Mouse (Mus musculus) CH12.LX (cell line): ENCODE measurements around the gene Esr2. TPM values are rescaled to one million over a fixed set of nuclear protein-coding genes. Genes with fewer than 3 reads are reported as not detected.
A peak's percentile ranks its signal among the peaks of the same experiment; 100 is the strongest.
"Not testable (repeated sequence)": the region's sequence is repeated elsewhere in the genome, so short reads cannot be mapped to it uniquely, and the experiment has no call there.

ENCODE experiments used
- DNase-seq: peaks from one replicate; pipeline ENCODE4 v3.0.0-alpha.2; 2013; ENCODE audit errors: extremely low read depth
- H3K27ac ChIP-seq: 2 replicates; pipeline ENCODE4 v1.5.1; 2012; ENCODE audit warnings: low read depth, mild to moderate bottlenecking, control low read depth, moderate library complexity; ENCODE audit not compliant: insufficient read depth
- H3K27me3 ChIP-seq: replicated peaks from 2 replicates; pipeline ENCODE3; 2012; ENCODE audit warnings: inconsistent platforms
- H3K36me3 ChIP-seq, 2 experiments: replicated peaks in 1 of 2; 2 replicates each; pipeline versions ENCODE3 to v1.6.1; 2012; ENCODE audit warnings: inconsistent platforms in 1 of 2, low read length in 1 of 2, mild to moderate bottlenecking in 1 of 2, mixed read lengths in 1 of 2, moderate library complexity in 1 of 2; ENCODE audit not compliant: control insufficient read depth in 1 of 2, insufficient read depth in 1 of 2
- H3K4me1 ChIP-seq, 2 experiments: 2 replicates each; pipeline ENCODE4 v1.6.1; 2012; ENCODE audit warnings: inconsistent platforms in 1 of 2, moderate library complexity in 1 of 2; ENCODE audit not compliant: insufficient read depth in 2 of 2, control insufficient read depth in 1 of 2
- H3K4me2 ChIP-seq: 2 replicates; pipeline ENCODE4 v1.6.1; 2012; ENCODE audit warnings: low read depth, mild to moderate bottlenecking, control low read depth; ENCODE audit not compliant: poor library complexity, insufficient read depth, severe bottlenecking
- H3K4me3 ChIP-seq, 3 experiments: fragments of 150-350 bp in 1 of 3; sonication (generic) in 1 of 3; replicated peaks in 1 of 3; 2 replicates each; pipeline versions ENCODE3 to v1.5.1; 2011 to 2012; ENCODE audit warnings: low read depth in 2 of 3, low read length in 2 of 3, mild to moderate bottlenecking in 2 of 3, moderate library complexity in 2 of 3, control low read depth in 1 of 3, improper control_type of control experiment in 1 of 3, inconsistent platforms in 1 of 3, mixed read lengths in 1 of 3; ENCODE audit not compliant: poor library complexity in 1 of 3
- H3K79me2 ChIP-seq: replicated peaks from 2 replicates; pipeline ENCODE4 v1.6.1; 2012; ENCODE audit warnings: mild to moderate bottlenecking, moderate library complexity; ENCODE audit not compliant: control insufficient read depth, poor library complexity, insufficient read depth, severe bottlenecking; ENCODE audit errors: extremely low read depth
- H3K9ac ChIP-seq: 2 replicates; pipeline ENCODE4 v1.6.1; 2012; ENCODE audit warnings: low read depth, mild to moderate bottlenecking, control low read depth, moderate library complexity; ENCODE audit not compliant: insufficient read depth
- H3K9me3 ChIP-seq: replicated peaks from 2 replicates; pipeline ENCODE3; 2012; ENCODE audit warnings: low read length, inconsistent platforms, mixed read lengths
- BHLHE40 ChIP-seq: IDR thresholded peaks from 2 replicates; pipeline ENCODE4 v1.6.1; 2011; ENCODE audit warnings: mild to moderate bottlenecking, low read depth, low read length, improper control_type of control experiment
- CHD2 ChIP-seq: IDR thresholded peaks from 2 replicates; pipeline ENCODE4 v1.6.1; 2011; ENCODE audit warnings: low read length, improper control_type of control experiment
- CTCF ChIP-seq, 2 experiments: IDR thresholded peaks in 1 of 2; conservative IDR thresholded peaks in 1 of 2; 2 replicates each; pipeline ENCODE4 v1.5.1; 2011 to 2012; ENCODE audit warnings: low read depth in 2 of 2, low read length in 2 of 2, improper control_type of control experiment in 1 of 2, inconsistent platforms in 1 of 2, mild to moderate bottlenecking in 1 of 2, moderate library complexity in 1 of 2
- E2F4 ChIP-seq: IDR thresholded peaks from 2 replicates; pipeline ENCODE4 v1.6.1; 2011; ENCODE audit warnings: low read depth, low read length, improper control_type of control experiment; ENCODE audit not compliant: insufficient replicate concordance
- ELF1 ChIP-seq: IDR thresholded peaks from 2 replicates; pipeline ENCODE4 v1.6.1; 2014; ENCODE audit warnings: low read depth, mild to moderate bottlenecking, inconsistent platforms, low read length, improper control_type of control experiment
- EP300 ChIP-seq: IDR thresholded peaks from 2 replicates; pipeline ENCODE4 v1.6.1; 2011; ENCODE audit warnings: low read length, improper control_type of control experiment
- GABPA ChIP-seq: IDR thresholded peaks from 2 replicates; pipeline ENCODE4 v1.6.1; 2012; ENCODE audit warnings: low read depth, low read length, improper control_type of control experiment, inconsistent platforms; ENCODE audit not compliant: insufficient replicate concordance
- HCFC1 ChIP-seq: IDR thresholded peaks from 2 replicates; pipeline ENCODE4 v1.6.1; 2012; ENCODE audit warnings: low read depth, mild to moderate bottlenecking, inconsistent platforms, low read length, improper control_type of control experiment
- IRF4 ChIP-seq: IDR thresholded peaks from 2 replicates; pipeline ENCODE4 v1.6.1; 2014; ENCODE audit warnings: low read depth, mild to moderate bottlenecking, inconsistent platforms, low read length, improper control_type of control experiment
- JUN ChIP-seq: IDR thresholded peaks from 2 replicates; pipeline ENCODE4 v1.6.1; 2011; ENCODE audit warnings: low read depth, mild to moderate bottlenecking, low read length, improper control_type of control experiment, moderate library complexity; ENCODE audit not compliant: insufficient read depth
- JUND ChIP-seq: conservative IDR thresholded peaks from 2 replicates; pipeline ENCODE4 v1.6.1; 2011; ENCODE audit warnings: low read depth, low read length, improper control_type of control experiment
- KAT2A ChIP-seq: IDR thresholded peaks from 2 replicates; pipeline ENCODE4 v1.6.1; 2012; ENCODE audit warnings: low read length, improper control_type of control experiment, inconsistent platforms; ENCODE audit not compliant: insufficient replicate concordance
- MAFK ChIP-seq: IDR thresholded peaks from 2 replicates; pipeline ENCODE4 v1.6.1; 2011; ENCODE audit warnings: low read length, improper control_type of control experiment; ENCODE audit not compliant: insufficient replicate concordance
- MAX ChIP-seq: IDR thresholded peaks from 2 replicates; pipeline ENCODE4 v1.6.1; 2011; ENCODE audit warnings: low read length, improper control_type of control experiment
- MAZ ChIP-seq: IDR thresholded peaks from 2 replicates; pipeline ENCODE4 v1.6.1; 2012; ENCODE audit warnings: low read depth, mild to moderate bottlenecking, inconsistent platforms, low read length, improper control_type of control experiment, moderate library complexity
- MXI1 ChIP-seq: IDR thresholded peaks from 2 replicates; pipeline ENCODE4 v1.6.1; 2011; ENCODE audit warnings: mild to moderate bottlenecking, low read depth, low read length, improper control_type of control experiment
- NELFE ChIP-seq: IDR thresholded peaks from 2 replicates; pipeline ENCODE4 v1.6.1; 2011; ENCODE audit warnings: low read depth, low read length, improper control_type of control experiment
- SMC3 ChIP-seq: IDR thresholded peaks from 2 replicates; pipeline ENCODE4 v1.6.1; 2011; ENCODE audit warnings: low read depth, low read length, improper control_type of control experiment
- TBP ChIP-seq: conservative IDR thresholded peaks from 2 replicates; pipeline ENCODE4 v1.6.1; 2011; ENCODE audit warnings: low read depth, low read length, improper control_type of control experiment
- TCF12 ChIP-seq: IDR thresholded peaks from 2 replicates; pipeline ENCODE4 v1.6.1; 2014; ENCODE audit warnings: low read depth, mild to moderate bottlenecking, inconsistent platforms, low read length, improper control_type of control experiment
- USF2 ChIP-seq: conservative IDR thresholded peaks from 2 replicates; pipeline ENCODE4 v1.6.1; 2011; ENCODE audit warnings: low read depth, low read length, improper control_type of control experiment
- ZMIZ1 ChIP-seq: IDR thresholded peaks from 2 replicates; pipeline ENCODE4 v1.6.1; 2012; ENCODE audit warnings: low read depth, mild to moderate bottlenecking, inconsistent platforms, low read length, improper control_type of control experiment
- ZNF384 ChIP-seq: IDR thresholded peaks from 2 replicates; pipeline ENCODE4 v1.6.1; 2012; ENCODE audit warnings: low read depth, low read length, improper control_type of control experiment, inconsistent platforms
- dilution Hi-C: fragments of 300-500 bp; cut with MboI; formaldehyde crosslinking; loops from 2 replicates; pipeline ENCODE4 v1.14.3; 2020; ENCODE audit warnings: low sequenced_read_pairs; ENCODE audit not compliant: extremely low pct_unique_long_range_greater_than_20kb, extremely low pct_ligation_motif_present
- in situ Hi-C: fragments of 300-500 bp; cut with MboI; formaldehyde crosslinking; loops from 3 replicates; pipeline ENCODE4 v1.14.3; 2019; ENCODE audit warnings: low sequenced_read_pairs, low pct_ligation_motif_present, low pct_unique_long_range_greater_than_20kb, mixed read lengths
- polyA plus RNA-seq: library from polyadenylated mRNA; unstranded; fragments of >175 nt; gene quantifications from 2 replicates; pipeline ENCODE4 v1.2.1, GENCODE M21; 2012; ENCODE audit warnings: low read depth; ENCODE audit not compliant: insufficient read length
- total RNA-seq, 2 experiments: library from RNA; depleted of rRNA; stranded (reverse); fragments of 300-350 nt in 1 of 2; fragments of >200 nt in 1 of 2; gene quantifications; 2 replicates each; pipeline ENCODE4 v1.2.3; 2012 to 2014

The Esr2 gene
- total and polyA plus RNA-seq, 3 experiments = 0.04 TPM; not detected in 2

- Histone ChIP-seq H3K9ac (no peak overlapping the region), H3K27me3 (no peaks in the 10 kb centered on the region), H3K4me2 (no peak overlapping the region), H3K4me3 (no peak overlapping the region), H3K79me2 (no peaks in the 10 kb centered on the region), H3K4me1 (no peaks in the 10 kb centered on the region), H3K27ac (no peak overlapping the region), H3K36me3 (no peaks in the 10 kb centered on the region), H3K9me3 (no peaks in the 10 kb centered on the region)
- TF ChIP-seq EP300 = no peak
- no peak for TF ChIP-seq USF2
- no peak for TF ChIP-seq HCFC1
- no peak for TF ChIP-seq CHD2
- no peak for TF ChIP-seq BHLHE40
- no peak for TF ChIP-seq MAFK
- no peak for TF ChIP-seq ZMIZ1
- no peak for TF ChIP-seq JUN
- no peak for TF ChIP-seq MAZ
- no peak for TF ChIP-seq TCF12
- TF ChIP-seq MXI1 = no peak
- TF ChIP-seq ELF1 = no peak
- TF ChIP-seq NELFE = no peak
- TF ChIP-seq MAX = no peak
- no peak for TF ChIP-seq CTCF (conservative IDR thresholded peaks at IDR 0.05 in 1 of 2, IDR thresholded peaks at IDR 0.05 in 1 of 2; ENCODE audit: low read depth in 2 of 2, low read length in 2 of 2)
- dilution Hi-C loops = no loop called here
- DNase-seq = no peak
- in situ Hi-C loops = no loop called here
Observed at GRCm38 (mm10) chr12:76136701-76137100, 40.4 kb downstream of the Esr2 start.

GRCm38 (mm10) chr12:76133081-76133480 lies 44.0 kb downstream of the Esr2 start:
- peak; percentile 34; the same call in 1 of the 2 replicates for TF ChIP-seq SMC3
- peak in 1 of 2 experiments; percentile 79; a peak in 2 of 4 replicates for TF ChIP-seq CTCF (conservative IDR thresholded peaks at IDR 0.05 in 1 of 2, IDR thresholded peaks at IDR 0.05 in 1 of 2; ENCODE audit: low read depth in 2 of 2, low read length in 2 of 2)
- dilution Hi-C loops, H3K36me3 ChIP-seq, H3K79me2 ChIP-seq, H3K27me3 ChIP-seq, H3K9me3 ChIP-seq, in situ Hi-C loops, DNase-seq, H3K4me2 ChIP-seq, H3K4me1 ChIP-seq, H3K4me3 ChIP-seq, H3K9ac ChIP-seq, H3K27ac ChIP-seq: not testable (repeated sequence)

DNA sequence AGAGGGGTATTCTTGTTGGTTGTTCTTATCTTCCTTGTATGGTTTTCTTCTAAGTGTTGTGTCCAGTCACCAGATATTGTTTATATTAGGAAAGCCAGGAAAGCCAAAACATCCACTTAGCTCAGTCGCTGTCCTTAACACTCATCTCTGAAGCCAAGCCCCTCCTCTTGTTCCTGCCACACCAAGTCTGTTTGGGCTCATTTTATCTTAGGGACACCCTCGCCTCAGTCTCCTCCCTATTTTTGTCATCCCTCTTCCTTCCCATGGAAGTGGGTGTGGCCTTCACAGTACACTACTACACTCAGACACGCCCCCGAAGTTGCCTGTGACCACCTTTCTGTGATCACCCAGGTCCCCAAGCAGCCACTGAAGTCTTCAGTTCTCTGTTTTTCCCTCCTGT lies 44.5 kb downstream of the Esr2 start:
- TF ChIP-seq E2F4 = no peak
- TF ChIP-seq ZNF384 = no peak
- TF ChIP-seq SMC3 = no peak
- TF ChIP-seq ZMIZ1 = no peak
- no peak for TF ChIP-seq TBP
- TF ChIP-seq MAX = no peak
- no peak for TF ChIP-seq IRF4
- TF ChIP-seq JUND = no peak
- TF ChIP-seq GABPA = no peak
- no peak for TF ChIP-seq KAT2A
- TF ChIP-seq TCF12 = no peak
- TF ChIP-seq CTCF (conservative IDR thresholded peaks at IDR 0.05 in 1 of 2, IDR thresholded peaks at IDR 0.05 in 1 of 2; ENCODE audit: low read depth in 2 of 2, low read length in 2 of 2) = no peak
- no peak for DNase-seq
- Histone ChIP-seq H3K27ac (no peak overlapping the region), H3K27me3 (no peaks in the 10 kb centered on the region), H3K9me3 (no peaks in the 10 kb centered on the region), H3K4me1 (no peaks in the 10 kb centered on the region), H3K9ac (no peak overlapping the region), H3K4me2 (no peak overlapping the region), H3K36me3 (no peaks in the 10 kb centered on the region), H3K4me3 (no peak overlapping the region), H3K79me2 (no peaks in the 10 kb centered on the region)
- dilution Hi-C loops (no loop called here), in situ Hi-C loops (no loop called here)
